Mouse (Mus musculus) forebrain, embryonic 14.5 days (tissue): ENCODE measurements at regions not wholly inside any gene's neighbourhood (a gene's known extent, or its start where the extent isn't known, plus 50 kb on each side); places are given as distances from the start of the nearest gene placed in this dataset.

Experiments used
- ATAC-seq: fragments of 200-750 bp; cut with Nextera tagmentation; 2 replicates; pipeline ENCODE4 v1.8.0; 2017; ENCODE audit warnings: mild to moderate bottlenecking, moderate library complexity
- DNase-seq: peaks from one replicate; pipeline ENCODE4 v3.0.0-alpha.2; 2015; ENCODE audit warnings: low spot score
- H3K27ac ChIP-seq: fragments of 300-500 bp; sonication (generic); 2 replicates; pipeline ENCODE4 v1.5.1; 2014; ENCODE audit warnings: low read depth, mild to moderate bottlenecking, control low read depth, low read length, moderate library complexity
- H3K27me3 ChIP-seq: fragments of 300-500 bp; sonication (generic); replicated peaks from 2 replicates; pipeline ENCODE4 v1.6.1; 2014; ENCODE audit warnings: low read length, control low read depth, mixed read lengths; ENCODE audit not compliant: control insufficient read depth, insufficient read depth
- H3K36me3 ChIP-seq: fragments of 300-500 bp; sonication (generic); 2 replicates; pipeline ENCODE4 v1.6.1; 2014; ENCODE audit warnings: low read length, control low read depth; ENCODE audit not compliant: control insufficient read depth, insufficient read depth
- H3K4me1 ChIP-seq: fragments of 300-500 bp; sonication (generic); 2 replicates; pipeline ENCODE4 v1.6.1; 2014; ENCODE audit warnings: antibody characterized with exemption, low read length, control low read depth; ENCODE audit not compliant: control insufficient read depth, insufficient read depth
- H3K4me2 ChIP-seq: fragments of 300-500 bp; sonication (generic); 2 replicates; pipeline ENCODE4 v1.6.1; 2014; ENCODE audit warnings: mild to moderate bottlenecking, control low read depth, low read length
- H3K4me3 ChIP-seq: fragments of 300-500 bp; sonication (generic); 2 replicates; pipeline ENCODE4 v1.5.1; 2014; ENCODE audit warnings: low read depth, low read length, control low read depth
- H3K9ac ChIP-seq: fragments of 300-500 bp; sonication (generic); 2 replicates; pipeline ENCODE4 v1.6.1; 2014; ENCODE audit warnings: mild to moderate bottlenecking, low read length, control low read depth, moderate library complexity
- H3K9me3 ChIP-seq: fragments of 300-500 bp; sonication (generic); replicated peaks from 2 replicates; pipeline ENCODE4 v1.6.1; 2016; ENCODE audit warnings: low read length, control low read depth, mixed read lengths; ENCODE audit not compliant: control insufficient read depth
- WGBS: fragments of 180-500 bp; shearing (Covaris S2); extraction: QIAGEN DNeasy Blood & Tissue Kit; methylation state at CpG from one replicate; pipeline ENCODE4 v1.1.7; 2014; 5-methylcytosine and 5-hydroxymethylcytosine counted together

DNA sequence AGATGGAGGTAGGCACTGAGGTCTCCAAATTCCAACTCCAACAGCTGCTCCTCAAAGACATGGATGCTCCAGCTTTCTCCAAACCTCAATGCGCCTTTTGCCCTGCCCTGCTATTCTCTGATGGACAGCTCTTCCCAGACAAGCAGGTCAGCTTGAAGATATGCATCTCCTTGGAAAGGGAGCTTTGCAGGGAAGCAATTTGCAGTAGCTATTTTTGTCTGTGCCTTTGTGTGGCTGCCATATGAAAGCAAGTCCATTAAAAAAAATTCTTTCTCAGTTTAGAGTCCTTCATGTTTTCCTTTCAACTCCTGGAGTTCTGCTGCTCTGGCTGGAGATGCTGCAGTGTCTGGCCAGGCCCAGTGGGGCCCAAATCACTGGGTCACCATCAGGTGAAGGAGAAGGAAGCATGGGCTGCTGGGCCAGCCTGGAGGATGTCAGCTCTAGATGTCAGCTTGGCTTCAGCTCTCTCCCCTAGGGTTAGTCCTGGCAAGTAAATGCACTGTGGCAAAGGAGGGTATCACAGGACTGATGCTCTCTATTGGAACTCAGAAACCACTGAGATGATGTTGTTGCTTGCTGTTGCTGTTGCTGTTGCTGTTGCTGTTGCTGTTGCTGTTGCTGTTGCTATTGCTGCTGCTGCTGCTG is 240.5 kb upstream of the Gm21798 start:
- Histone ChIP-seq H3K4me3 (no peak overlapping the region), H3K9ac (no peak overlapping the region), H3K4me2 (no peak overlapping the region), H3K9me3 (no peaks in the 10 kb centered on the region), H3K27ac (no peak overlapping the region), H3K36me3 (no peaks in the 10 kb centered on the region), H3K4me1 (no peaks in the 10 kb centered on the region), H3K27me3 (no peaks in the 10 kb centered on the region)
- WGBS: 82% methylated on average over 1 of the region's 1 CpGs
- no peak for ATAC-seq
- no peak for DNase-seq

DNA sequence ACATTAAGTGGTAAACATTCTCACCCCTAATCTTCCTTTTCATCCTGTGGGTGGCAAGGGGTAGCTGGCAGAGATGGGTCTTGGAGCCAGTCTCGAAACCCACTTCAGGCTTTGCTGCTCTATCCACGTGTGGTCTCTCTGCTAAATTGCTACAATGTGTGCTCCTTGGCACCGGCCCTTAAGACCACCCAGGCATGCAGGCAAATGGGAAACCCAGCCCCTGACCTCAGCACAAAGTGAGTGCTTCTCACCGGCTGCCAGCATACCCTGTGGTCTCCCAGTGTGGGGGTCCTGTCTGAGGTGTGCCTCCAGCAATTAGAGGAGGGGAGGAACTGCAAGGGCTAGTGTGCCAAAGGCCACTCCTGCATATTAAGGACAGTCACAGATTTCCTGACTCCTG is 238.5 kb upstream of the Gm21798 start:
- H3K9me3 ChIP-seq: no peaks in the 10 kb centered on the region
- no peak for ATAC-seq
- no peak overlapping the region for H3K4me2 ChIP-seq
- no peaks in the 10 kb centered on the region for H3K27me3 ChIP-seq
- no peaks in the 10 kb centered on the region for H3K36me3 ChIP-seq
- H3K4me3 ChIP-seq: no peak overlapping the region
- H3K27ac ChIP-seq: no peak overlapping the region
- H3K4me1 ChIP-seq: no peaks in the 10 kb centered on the region
- WGBS: 39% methylated on average over 4 of the region's 4 CpGs
- no peak for DNase-seq
- H3K9ac ChIP-seq: no peak overlapping the region

DNA sequence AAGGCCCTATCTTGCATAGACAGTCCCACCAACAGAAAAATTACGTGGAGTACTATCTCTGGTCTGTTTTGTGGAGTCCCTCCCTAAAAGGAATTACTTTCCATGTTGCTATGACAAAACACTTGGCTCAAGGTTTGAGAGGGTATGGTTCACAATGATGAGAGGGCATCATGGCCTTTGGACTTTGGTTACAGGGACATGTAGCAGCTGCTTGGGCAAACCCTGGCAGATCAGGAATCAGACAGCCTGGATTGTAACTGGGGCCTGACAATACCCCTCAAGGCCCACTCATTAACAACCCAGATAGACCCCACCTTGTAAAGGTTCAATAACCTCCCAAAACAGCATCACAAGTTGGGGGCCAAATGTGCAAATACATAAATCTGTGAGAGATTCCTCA is 237.0 kb upstream of the Gm21798 start:
- Histone ChIP-seq H3K4me1 (no peaks in the 10 kb centered on the region), H3K4me3 (no peak overlapping the region), H3K4me2 (no peak overlapping the region), H3K9me3 (no peaks in the 10 kb centered on the region), H3K36me3 (no peaks in the 10 kb centered on the region), H3K27me3 (no peaks in the 10 kb centered on the region), H3K27ac (no peak overlapping the region), H3K9ac (no peak overlapping the region)
- 76% methylated on average over 1 of the region's 1 CpGs for WGBS
- DNase-seq: no peak
- no peak for ATAC-seq

DNA sequence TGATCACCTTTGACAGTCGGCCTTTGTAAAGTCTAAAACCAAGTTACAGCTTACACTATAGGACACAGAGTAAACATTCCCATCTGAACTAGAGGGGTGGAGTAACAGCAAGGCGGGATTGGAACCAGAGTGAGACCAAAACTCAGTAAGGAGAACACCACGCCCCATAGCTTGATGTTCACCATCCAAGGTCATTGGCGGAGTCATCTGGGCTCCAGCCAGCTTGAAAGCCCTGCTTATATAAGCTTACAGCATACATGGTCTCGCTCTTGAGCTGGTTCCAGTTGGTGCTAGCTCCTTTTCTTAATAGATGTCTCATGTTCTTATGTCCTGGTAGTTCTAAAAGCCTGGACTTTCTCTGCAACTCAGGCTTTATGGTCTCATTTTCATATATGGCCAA is 236.4 kb upstream of the Gm21798 start:
- WGBS: 92% methylated on average over 5 of the region's 5 CpGs
- Histone ChIP-seq H3K27me3 (no peaks in the 10 kb centered on the region), H3K4me2 (no peak overlapping the region), H3K9me3 (0 out of 2 replicates have a peak, but pooled peaks cover 3% of the 10 kb centered on the region), H3K9ac (no peak overlapping the region), H3K4me3 (no peak overlapping the region), H3K4me1 (no peaks in the 10 kb centered on the region), H3K36me3 (no peaks in the 10 kb centered on the region), H3K27ac (no peak overlapping the region)
- ATAC-seq (no peak), DNase-seq (no peak)

DNA sequence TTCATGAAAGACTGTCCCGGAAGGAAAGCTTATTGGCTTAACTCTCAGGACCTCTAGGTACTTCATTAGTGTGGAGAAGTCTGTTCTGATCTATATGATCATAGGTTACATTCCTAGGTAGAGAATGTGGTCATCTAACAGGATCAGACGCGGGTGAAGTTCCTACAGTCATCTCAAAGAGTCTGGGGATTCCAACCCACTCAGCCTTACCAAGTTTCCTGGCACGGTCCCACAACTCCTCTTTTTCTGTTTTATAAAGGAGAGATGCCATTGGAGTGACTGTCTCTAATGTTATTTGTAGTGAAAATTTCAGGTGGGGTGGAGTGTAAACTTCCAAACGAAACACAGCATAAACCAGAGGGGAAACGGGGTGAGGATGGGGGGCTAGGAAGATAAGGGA is 233.4 kb upstream of the Gm21798 start:
- Histone ChIP-seq H3K9ac (no peak overlapping the region), H3K27ac (no peak overlapping the region), H3K36me3 (no peaks in the 10 kb centered on the region), H3K4me3 (no peak overlapping the region), H3K4me1 (no peaks in the 10 kb centered on the region), H3K27me3 (no peaks in the 10 kb centered on the region), H3K9me3 (0 out of 2 replicates have a peak, but pooled peaks cover 3% of the 10 kb centered on the region), H3K4me2 (no peak overlapping the region)
- DNase-seq: no peak
- WGBS: 86% methylated on average over 6 of the region's 6 CpGs
- no peak for ATAC-seq

DNA sequence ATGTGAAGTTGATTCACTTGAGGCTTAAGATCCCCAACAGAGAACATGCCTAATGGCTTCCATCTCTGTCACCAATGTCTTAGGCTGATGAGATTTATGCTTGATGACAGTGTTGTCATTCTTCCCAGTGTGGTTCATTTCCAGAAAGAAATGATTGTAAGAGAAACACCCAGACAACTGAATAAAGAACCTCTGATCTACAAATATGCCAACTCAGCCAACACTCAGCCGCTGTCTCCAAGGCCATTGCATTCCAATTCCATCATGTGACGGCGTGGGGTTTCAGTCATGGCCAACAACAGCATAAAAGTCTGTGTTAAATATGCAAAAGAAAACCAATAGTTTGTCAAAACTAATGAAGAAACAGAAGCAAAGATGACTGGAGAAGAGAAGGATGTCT is 230.7 kb upstream of the Gm21798 start:
- WGBS: 95% methylated on average over 3 of the region's 3 CpGs
- ATAC-seq: no peak

DNA sequence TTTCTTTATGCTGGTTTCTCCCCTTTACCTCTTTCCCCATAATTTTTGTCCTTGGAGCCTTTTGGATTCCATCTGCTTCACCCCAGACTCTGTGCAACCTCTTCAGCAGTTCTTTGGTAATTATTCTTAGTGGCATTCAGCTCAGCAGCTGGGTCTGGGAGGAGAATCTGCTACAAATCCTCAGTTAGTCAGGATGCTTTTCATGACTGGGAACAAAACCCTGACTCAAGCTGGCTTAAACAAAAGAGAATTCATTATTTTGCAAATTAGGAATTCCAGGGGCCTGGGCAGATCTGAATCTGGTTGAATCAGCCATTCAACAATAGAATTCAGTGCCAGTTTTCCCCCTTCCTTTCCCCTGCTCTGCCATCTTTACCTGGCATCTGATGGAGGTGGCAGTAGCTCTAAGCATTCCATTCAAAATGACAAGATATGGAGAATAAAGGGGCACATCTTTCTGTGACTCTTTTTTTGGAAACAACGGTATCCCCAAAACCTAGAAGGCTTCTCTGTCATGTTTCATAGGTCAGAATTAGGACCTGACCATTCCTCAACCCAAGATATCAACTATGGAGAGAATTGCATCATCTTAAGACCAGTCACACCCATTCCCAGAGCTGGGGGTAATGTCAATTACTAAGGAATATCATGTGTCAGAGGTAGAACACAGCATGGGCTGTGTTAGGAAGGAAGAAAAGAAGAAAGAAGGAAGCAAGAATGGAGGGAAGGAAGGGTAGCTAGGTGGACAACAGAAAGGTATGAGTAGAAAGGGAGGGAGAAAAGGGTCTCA is 227.2 kb upstream of the Gm21798 start:
- no peak overlapping the region for H3K27ac ChIP-seq
- 41% methylated on average over 1 of the region's 1 CpGs for WGBS
- 0 out of 2 replicates have a peak, but pooled peaks cover 3% of the 10 kb centered on the region for H3K4me1 ChIP-seq
- no peak overlapping the region for H3K9ac ChIP-seq
- H3K4me3 ChIP-seq: no peak overlapping the region
- H3K27me3 ChIP-seq: no peaks in the 10 kb centered on the region
- H3K4me2 ChIP-seq: no peak overlapping the region
- DNase-seq (peak; percentile 71), ATAC-seq (peak; percentile 69)
- H3K9me3 ChIP-seq: 0 out of 2 replicates have a peak, but pooled peaks cover 3% of the 10 kb centered on the region
- no peaks in the 10 kb centered on the region for H3K36me3 ChIP-seq

More for the DNA sequence above, 230.7 kb upstream of the Gm21798 start:
- Histone ChIP-seq H3K9ac (no peak overlapping the region), H3K27me3 (no peaks in the 10 kb centered on the region), H3K36me3 (no peaks in the 10 kb centered on the region), H3K4me3 (no peak overlapping the region), H3K9me3 (0 out of 2 replicates have a peak, but pooled peaks cover 3% of the 10 kb centered on the region), H3K4me1 (0 out of 2 replicates have a peak, but pooled peaks cover 3% of the 10 kb centered on the region), H3K27ac (no peak overlapping the region), H3K4me2 (no peak overlapping the region)
- no peak for DNase-seq

DNA sequence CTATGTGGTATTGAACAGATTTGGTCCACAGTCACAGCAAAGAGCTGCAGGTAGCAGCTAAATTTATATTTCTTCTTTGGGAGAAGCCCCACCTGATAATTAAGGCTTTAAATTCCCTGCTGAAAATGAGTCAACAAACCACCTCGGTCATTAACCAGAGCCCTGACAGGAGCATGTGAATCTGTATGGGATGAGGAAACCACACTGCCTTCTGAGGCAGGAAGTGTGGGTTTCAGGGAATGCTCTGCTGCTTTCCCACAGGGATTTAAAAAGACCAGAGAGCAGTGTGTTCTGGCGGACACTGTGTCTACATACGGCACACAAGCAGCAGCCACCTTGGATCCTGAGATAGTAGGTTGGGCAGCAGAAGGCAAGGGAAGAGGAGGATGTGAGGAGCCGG is 204.0 kb upstream of the Gm21798 start:
- no peak overlapping the region for H3K9ac ChIP-seq
- H3K27me3 ChIP-seq: no peaks in the 10 kb centered on the region
- H3K27ac ChIP-seq: no peak overlapping the region
- no peaks in the 10 kb centered on the region for H3K4me1 ChIP-seq
- DNase-seq: no peak
- H3K36me3 ChIP-seq: no peaks in the 10 kb centered on the region
- H3K4me2 ChIP-seq: no peak overlapping the region
- no peak overlapping the region for H3K4me3 ChIP-seq
- ATAC-seq: no peak
- 61% methylated on average over 4 of the region's 4 CpGs for WGBS
- H3K9me3 ChIP-seq: no peaks in the 10 kb centered on the region

DNA sequence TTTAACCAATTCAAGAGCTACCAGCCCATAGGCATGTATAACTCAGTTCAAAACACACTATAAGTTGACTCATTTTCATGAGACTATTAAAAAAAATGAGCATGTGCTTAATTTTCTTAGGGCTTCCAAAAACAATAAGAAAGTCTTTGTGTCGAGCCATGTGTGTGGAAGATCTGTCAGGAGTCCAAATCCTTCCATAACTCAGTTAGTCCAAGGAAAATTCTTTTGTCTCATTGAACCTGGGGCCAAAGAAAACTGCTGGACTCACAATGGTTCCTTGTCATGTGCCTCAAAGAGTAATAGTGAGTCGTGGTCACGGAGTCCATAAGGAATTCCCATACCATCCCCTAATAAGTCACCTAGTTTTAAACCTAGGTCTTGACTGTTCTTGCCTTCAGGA is 199.0 kb upstream of the Gm21798 start:
- Histone ChIP-seq H3K4me3 (no peak overlapping the region), H3K27me3 (no peaks in the 10 kb centered on the region), H3K9me3 (no peaks in the 10 kb centered on the region), H3K4me1 (no peaks in the 10 kb centered on the region), H3K27ac (no peak overlapping the region), H3K36me3 (no peaks in the 10 kb centered on the region), H3K9ac (no peak overlapping the region), H3K4me2 (no peak overlapping the region)
- ATAC-seq (no peak), DNase-seq (no peak)
- WGBS: 71% methylated on average over 3 of the region's 3 CpGs
